8 mouse cellular contexts compared by ENCODE assay signal in genomic region chr6:72096669-72097068, GRCm38 (mm10). TPM values are rescaled to one million over a fixed set of nuclear protein-coding genes. Genes with fewer than 3 reads are reported as not detected.
A peak's percentile ranks its signal among the peaks of the same experiment; 100 is the strongest.
DNase-seq lines count a peak whose midpoint lies in the region; ATAC-seq and TF ChIP-seq lines count a peak whose summit lies in the region.

No protein-coding gene starts in this region.

- H3K4me3 ChIP-seq in kidney, postnatal 0 days (replicated peaks; ENCODE audit: low read depth, low read length): peak overlapping the region; percentile 70
- H3K4me3 ChIP-seq in cortical plate, adult 2 months (ENCODE audit: insufficient read depth, low read length): peak overlapping the region; percentile 96
- H3K4me3 ChIP-seq in hindbrain, embryonic 16.5 days (ENCODE audit: low read length): peak overlapping the region; percentile 82
- peak overlapping the region; percentile 90 for H3K4me3 ChIP-seq in midbrain, embryonic 16.5 days (ENCODE audit: low read depth, low read length)

- no peak for DNase-seq in kidney, postnatal 0 days (ENCODE audit: low spot score)
- DNase-seq in kidney, postnatal 36 days: no peak
- no peak for DNase-seq in cerebellum, postnatal 36 days
- no peak for DNase-seq in thymus, postnatal 10 days (ENCODE audit: low spot score in 2 of 2)

- 54% methylated on average over 8 of the region's 8 CpGs for WGBS in kidney, postnatal 0 days
- WGBS in hindbrain, embryonic 16.5 days: 57% methylated on average over 8 of the region's 8 CpGs
- WGBS in midbrain, embryonic 16.5 days: 53% methylated on average over 8 of the region's 8 CpGs

- no peak overlapping the region for H3K9ac ChIP-seq in kidney, postnatal 0 days (ENCODE audit: low read depth, low read length)
- no peak overlapping the region for H3K9ac ChIP-seq in hindbrain, embryonic 16.5 days (ENCODE audit: low read depth, low read length)
- no peak overlapping the region for H3K9ac ChIP-seq in midbrain, embryonic 16.5 days (ENCODE audit: low read depth, low read length)

- H3K9me3 ChIP-seq in kidney, postnatal 0 days (replicated peaks; ENCODE audit: low read length): no peaks in the 10 kb centered on the region
- H3K9me3 ChIP-seq in hindbrain, embryonic 16.5 days (ENCODE audit: control insufficient read depth, low read length): no peaks in the 10 kb centered on the region
- H3K9me3 ChIP-seq in midbrain, embryonic 16.5 days (replicated peaks; ENCODE audit: control insufficient read depth, low read length, poor library complexity, severe bottlenecking): no peaks in the 10 kb centered on the region

- no peak for ATAC-seq in kidney, postnatal 0 days (replicated peaks; ENCODE audit: low FRiP score, low read depth)
- no peak for ATAC-seq in hindbrain, embryonic 16.5 days
- ATAC-seq in midbrain, embryonic 16.5 days: peak; percentile 16; the same call in 1 of the 2 replicates
- no peak for ATAC-seq in monocyte, adult 5-6 weeks (replicated peaks; ENCODE audit: insufficient number of reproducible peaks, low FRiP score, low TSS enrichment, poor library complexity, severe bottlenecking)

- H3K4me1 ChIP-seq in kidney, postnatal 0 days (replicated peaks; ENCODE audit: insufficient read depth, low read length): peaks cover 9% of the 10 kb centered on the region; the same call in 1 of the 2 replicates
- H3K4me1 ChIP-seq in cortical plate, adult 2 months (ENCODE audit: control insufficient read depth, insufficient read depth, low read length): peaks cover 11% of the 10 kb centered on the region
- peaks cover 14% of the 10 kb centered on the region for H3K4me1 ChIP-seq in hindbrain, embryonic 16.5 days (ENCODE audit: control insufficient read depth, insufficient read depth, low read depth, low read length)
- H3K4me1 ChIP-seq in midbrain, embryonic 16.5 days (ENCODE audit: control insufficient read depth, insufficient read depth, low read length): peaks cover 15% of the 10 kb centered on the region

- peak overlapping the region; percentile 98 for H3K4me2 ChIP-seq in kidney, postnatal 0 days (ENCODE audit: low read length)
- H3K4me2 ChIP-seq in hindbrain, embryonic 16.5 days (ENCODE audit: low read length): peak overlapping the region; percentile 88
- H3K4me2 ChIP-seq in midbrain, embryonic 16.5 days (ENCODE audit: low read length): peak overlapping the region; percentile 83

- TF ChIP-seq CTCF in kidney, postnatal 0 days (IDR thresholded peaks at IDR 0.05; ENCODE audit: low read depth): no peak
- TF ChIP-seq CTCF in cortical plate, adult 2 months (IDR thresholded peaks at IDR 0.05; ENCODE audit: extremely low read depth, insufficient read depth, low read length): no peak

- no peaks in the 10 kb centered on the region for H3K27me3 ChIP-seq in kidney, postnatal 0 days (ENCODE audit: insufficient read depth, low read length)
- no peaks in the 10 kb centered on the region for H3K27me3 ChIP-seq in hindbrain, embryonic 16.5 days (replicated peaks; ENCODE audit: control insufficient read depth, insufficient read depth, low read length)
- H3K27me3 ChIP-seq in midbrain, embryonic 16.5 days (ENCODE audit: control insufficient read depth, insufficient read depth, low read depth, low read length): no peaks in the 10 kb centered on the region

- TF ChIP-seq POLR2A in cortical plate, adult 2 months (IDR thresholded peaks at IDR 0.05; ENCODE audit: extremely low read depth, insufficient read depth, low read length): no peak

- no peak overlapping the region for H3K27ac ChIP-seq in kidney, postnatal 0 days
- no peak overlapping the region for H3K27ac ChIP-seq in cortical plate, adult 2 months (ENCODE audit: insufficient read depth, low read length)
- H3K27ac ChIP-seq in hindbrain, embryonic 16.5 days (ENCODE audit: low read depth, low read length): no peak overlapping the region
- H3K27ac ChIP-seq in midbrain, embryonic 16.5 days (ENCODE audit: low read length): no peak overlapping the region

- no peaks in the 10 kb centered on the region for H3K36me3 ChIP-seq in kidney, postnatal 0 days (ENCODE audit: insufficient read depth, low read length)
- H3K36me3 ChIP-seq in hindbrain, embryonic 16.5 days (ENCODE audit: control insufficient read depth, insufficient read depth, low read length): no peaks in the 10 kb centered on the region
- H3K36me3 ChIP-seq in midbrain, embryonic 16.5 days (ENCODE audit: control insufficient read depth, insufficient read depth, low read length): no peaks in the 10 kb centered on the region

RNA-seq across cellular contexts. Expression of gene St3gal5, which starts 0.7 kb away (rescaled TPM):
- 14.1 and 18.2 TPM in 2 replicates for polyA plus RNA-seq in kidney, postnatal 0 days (2015; fragmentation: Nextera tagmentation; extraction: Ambion mirVana)
- polyA plus RNA-seq in cortical plate, adult 2 months (2012; rRNA removed): 126 and 133 TPM in 2 replicates
- polyA plus RNA-seq in hindbrain, embryonic 16.5 days (2015; fragmentation: Nextera tagmentation; extraction: Ambion mirVana): 64.7 and 69.2 TPM in 2 replicates
- polyA plus RNA-seq in midbrain, embryonic 16.5 days (2015; fragmentation: Nextera tagmentation; extraction: Ambion mirVana): 53.2 and 56.2 TPM in 2 replicates
- 28.9 to 43.8 TPM (median 38.3 TPM) in 3 replicates for total RNA-seq in monocyte, adult 5-6 weeks (2017)
